Mouse (Mus musculus) kidney, adult 2 months (tissue): ENCODE data around the gene Cd68.

Experiments
- CTCF ChIP-seq: fragments of 200-500 bp; conservative IDR thresholded peaks from 2 replicates; pipeline ENCODE4 v1.5.1; 2011; ENCODE audit warnings: low read depth, mild to moderate bottlenecking, control low read depth, low read length, moderate library complexity, mixed read lengths; ENCODE audit not compliant: insufficient read depth, insufficient read length
- POLR2A ChIP-seq: fragments of 200-500 bp; IDR thresholded peaks from one replicate; pipeline ENCODE4 v1.6.1; 2011; ENCODE audit warnings: low read depth, low read length, control low read depth

- TF ChIP-seq CTCF (no peak), POLR2A (no peak)
These were observed 47.2 kb upstream of the Cd68 start for GRCm38 (mm10) chr11:69712954-69713672.
